ENCODE assay signal across 28 mouse cellular contexts in genomic region chr4:132116315-132116714, GRCm38 (mm10). TPM values are rescaled to one million over a fixed set of nuclear protein-coding genes. Genes with fewer than 3 reads are reported as not detected.
"Had no signal": no experiment of that assay in that cellular context is flagged by ENCODE, and none has a peak within 500 bp of the region (broad histone marks: within the 10 kb centered on the region; RNA-seq: fewer than 3 reads in every experiment).

No protein-coding gene starts in this region.

- ATAC-seq: hindbrain, embryonic 16.5 days; hindbrain, postnatal 0 days; inflammation-experienced regulatory T-cells, adult 6 months; intestine, embryonic 15.5 days; intestine, postnatal 0 days had no signal

- DNase-seq: heart, postnatal 10 days; heart, postnatal 14 days; heart, postnatal 36 days; heart, postnatal 4 days; kidney, adult 11 months; kidney, adult 18-20 months; kidney, adult 2 months; kidney, adult 8-10 months; kidney, adult 9 months; kidney, postnatal 10 days; kidney, postnatal 14 days; kidney, postnatal 25 days; kidney, postnatal 36 days; kidney, postnatal 4 days; layer of hippocampus, adult 9-11 months; layer of hippocampus, postnatal 36 days had no signal

- H3K27me3 ChIP-seq: hindbrain, embryonic 15.5 days; intestine, embryonic 15.5 days had no signal

RNA-seq across cellular contexts. Expression of gene Oprd1, which starts 28.0 kb away (rescaled TPM):
- polyA plus RNA-seq: hindbrain, embryonic 11.5 days; inflammation-experienced regulatory T-cells, adult 6 months had no signal

RNA-seq across cellular contexts. Expression of gene Gm10300, which starts 41.8 kb away (rescaled TPM):
- polyA plus RNA-seq: hindbrain, embryonic 13.5 days; hindbrain, embryonic 14.5 days; hindbrain, embryonic 15.5 days; hindbrain, embryonic 16.5 days; hindbrain, postnatal 0 days; inflammation-experienced regulatory T-cells, adult 6 months; intestine, embryonic 14.5 days; intestine, embryonic 16.5 days; kidney, embryonic 14.5 days had no signal
